Mouse (Mus musculus) adrenal gland (tissue): ENCODE data around the gene Tnk2.
"Not testable (repeated sequence)": the region's sequence is repeated elsewhere in the genome, so short reads cannot be mapped to it uniquely, and the experiment has no call there.

Source experiments
- intact Hi-C: fragments of 180-260 bp; cut with DNase I; formaldehyde crosslinking; loops from one replicate; pipeline ENCODE4 v1.15.1; 2025

The Tnk2 gene

GRCm38 (mm10) chr16:32635314-32635713 lies 8.4 kb upstream of the Tnk2 start:
- intact Hi-C loops, result loop anchor here (10.0 kb wide), 1 partner anchor 261 kb away; no protein-coding TSS in a partner anchor

- intact Hi-C loops, result loop anchor here (10.0 kb wide), 1 partner anchor 262 kb away; no protein-coding TSS in a partner anchor
Measured at GRCm38 (mm10) chr16:32636331-32636730, 7.3 kb upstream of the Tnk2 start.

- intact Hi-C loops, result loop anchor here (10.0 kb wide), 1 partner anchor 262 kb away; no protein-coding TSS in a partner anchor
Measured at GRCm38 (mm10) chr16:32636871-32637521, 6.7 kb upstream of the Tnk2 start.

- intact Hi-C loops, result loop anchor here (1.0 to 10.0 kb wide), 3 partner anchors 50 to 264 kb away; no protein-coding TSS in a partner anchor
Measured at GRCm38 (mm10) chr16:32638476-32638875, 5.2 kb upstream of the Tnk2 start.

GRCm38 (mm10) chr16:32640096-32640495 lies 3.6 kb upstream of the Tnk2 start:
- intact Hi-C loops, result no loop called here

- intact Hi-C loops, result not testable (repeated sequence)
Measured at GRCm38 (mm10) chr16:32640683-32641082, 3.0 kb upstream of the Tnk2 start.

- intact Hi-C loops, result no loop called here
Measured at GRCm38 (mm10) chr16:32641440-32642219, 2.0 kb upstream of the Tnk2 start.

- intact Hi-C loops, result no loop called here
Measured at GRCm38 (mm10) chr16:32642280-32642679, 1.4 kb upstream of the Tnk2 start.

GRCm38 (mm10) chr16:32644069-32644800 lies 561 bp downstream of the Tnk2 start:
- intact Hi-C loops, result no loop called here

- intact Hi-C loops, result no loop called here
Measured at GRCm38 (mm10) chr16:32644801-32645170, 1.1 kb downstream of the Tnk2 start.

GRCm38 (mm10) chr16:32645361-32645914 lies 1.8 kb downstream of the Tnk2 start:
- intact Hi-C loops, result no loop called here

- intact Hi-C loops, result no loop called here
Measured at GRCm38 (mm10) chr16:32646014-32646413, 2.3 kb downstream of the Tnk2 start.

GRCm38 (mm10) chr16:32647712-32648111 lies 4.0 kb downstream of the Tnk2 start:
- intact Hi-C loops, result no loop called here

GRCm38 (mm10) chr16:32650461-32650860 lies 6.8 kb downstream of the Tnk2 start:
- intact Hi-C loops, result no loop called here

- intact Hi-C loops, result no loop called here
Measured at GRCm38 (mm10) chr16:32650974-32651618, 7.4 kb downstream of the Tnk2 start.

- intact Hi-C loops, result no loop called here
Measured at GRCm38 (mm10) chr16:32654071-32654733, 10.5 kb downstream of the Tnk2 start.

- intact Hi-C loops, result no loop called here
Measured at GRCm38 (mm10) chr16:32655534-32655933, 11.9 kb downstream of the Tnk2 start.

GRCm38 (mm10) chr16:32656321-32656720 lies 12.6 kb downstream of the Tnk2 start:
- intact Hi-C loops, result no loop called here

GRCm38 (mm10) chr16:32656794-32657193 lies 13.1 kb downstream of the Tnk2 start:
- intact Hi-C loops, result no loop called here

- intact Hi-C loops, result no loop called here
Measured at GRCm38 (mm10) chr16:32657498-32658250, 14.0 kb downstream of the Tnk2 start.
